Mouse (Mus musculus): Measurements from ENCODE around the gene Macrod2. TPM values are rescaled to one million over a fixed set of nuclear protein-coding genes. Genes with fewer than 3 reads are reported as not detected.

Macrod2 gene
- polyA plus RNA-seq, 2 experiments, result 2.1 to 7.7 TPM

DNA sequence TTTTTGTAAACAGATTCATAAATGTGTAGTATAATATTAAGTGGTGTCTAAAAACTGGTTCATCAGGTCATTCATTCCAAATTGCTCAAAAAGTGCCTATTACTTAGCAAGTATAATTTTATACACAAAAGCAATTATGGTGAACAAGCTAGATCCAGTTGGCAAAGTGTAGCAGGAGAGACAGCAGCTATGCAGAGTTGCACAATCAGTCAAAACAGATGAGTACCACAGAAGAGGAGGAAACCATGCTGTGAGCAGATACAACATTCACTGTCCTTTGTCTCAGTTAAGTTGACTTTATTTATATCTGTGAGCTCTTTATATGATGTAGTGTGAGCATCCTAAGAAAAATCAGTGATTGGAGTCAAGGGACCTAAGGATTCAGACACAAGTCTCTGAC, 2012.2 kb downstream of the Macrod2 start:
- Histone ChIP-seq H3K4me3 (ENCODE audit: insufficient read depth in 1 of 2, low read depth in 2 of 2, low read length in 2 of 2) (no peak overlapping the region), H3K4me1 (replicated peaks; ENCODE audit: control insufficient read depth in 2 of 2, insufficient read depth in 2 of 2, low read length in 1 of 2) (no peaks in the 10 kb centered on the region), H3K9ac (replicated peaks) (no peak overlapping the region), H3K9me3 (ENCODE audit: control insufficient read depth, low read length) (no peaks in the 10 kb centered on the region), H3K27ac (no peak overlapping the region), H3K27me3 (ENCODE audit: control insufficient read depth, insufficient read depth, low read length) (no peaks in the 10 kb centered on the region), H3K36me3 (replicated peaks; ENCODE audit: control insufficient read depth, insufficient read depth, low read depth) (no peaks in the 10 kb centered on the region), H3K4me2 (ENCODE audit: low read depth) (no peak overlapping the region)
- TF ChIP-seq CTCF (IDR thresholded peaks at IDR 0.05; ENCODE audit: low read depth) (no peak), EP300 (IDR thresholded peaks at IDR 0.05; ENCODE audit: low read depth) (no peak)
- ATAC-seq (ENCODE audit: insufficient read depth) (no peak), DNase-seq (ENCODE audit: low read depth in 3 of 3, low spot score in 3 of 3) (no peak)

DNA sequence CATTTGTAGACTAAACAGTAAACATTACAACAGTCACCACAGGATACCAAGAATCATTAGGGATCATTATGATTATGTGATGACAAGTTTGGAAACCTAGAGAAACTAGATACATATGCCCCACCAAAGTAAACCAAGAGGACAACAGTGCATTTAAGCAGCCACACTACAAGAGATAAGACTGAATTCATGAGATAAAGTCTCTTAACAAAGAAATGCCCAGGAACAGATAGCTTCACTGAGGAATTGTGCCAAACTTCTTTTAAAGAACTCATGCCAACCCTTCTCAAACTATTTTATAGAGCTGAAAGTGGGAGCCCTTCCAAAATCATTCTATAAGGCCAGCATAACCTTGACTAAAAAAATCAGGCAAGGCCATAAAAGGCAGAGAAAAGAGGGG, 2015.0 kb downstream of the Macrod2 start:
- H3K4me3 ChIP-seq (ENCODE audit: insufficient read depth in 1 of 2, low read depth in 2 of 2, low read length in 2 of 2), result no peak overlapping the region
- TF ChIP-seq EP300 (IDR thresholded peaks at IDR 0.05; ENCODE audit: low read depth), result no peak
- no peak for TF ChIP-seq CTCF (IDR thresholded peaks at IDR 0.05; ENCODE audit: low read depth)
- no peak for ATAC-seq (ENCODE audit: insufficient read depth)

DNA sequence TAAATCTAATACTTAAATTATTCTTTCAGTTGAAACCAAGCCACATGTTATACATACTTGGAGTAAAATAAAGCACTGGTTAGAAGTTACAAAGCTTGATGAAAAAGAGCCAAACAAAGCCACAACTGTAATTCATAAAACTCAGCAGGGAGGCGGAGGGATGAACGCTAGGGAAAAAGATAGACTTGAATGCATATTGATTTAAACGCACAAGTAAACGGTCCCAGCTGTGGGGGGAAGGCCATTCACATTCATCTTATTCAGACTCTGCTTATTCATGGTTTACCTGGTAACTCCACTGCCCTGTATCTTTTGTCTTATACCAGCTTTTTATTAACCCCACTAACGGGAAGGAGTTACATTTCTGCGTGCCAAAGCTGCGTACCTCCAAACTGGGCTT, 2038.0 kb downstream of the Macrod2 start:
- no peaks in the 10 kb centered on the region for H3K36me3 ChIP-seq (replicated peaks; ENCODE audit: control insufficient read depth, insufficient read depth, low read depth)
- DNase-seq (ENCODE audit: low read depth in 3 of 3, low spot score in 3 of 3) (no peak), ATAC-seq (ENCODE audit: insufficient read depth) (no peak)
- H3K4me3 ChIP-seq (ENCODE audit: insufficient read depth in 1 of 2, low read depth in 2 of 2, low read length in 2 of 2), result no peak overlapping the region
- H3K4me1 ChIP-seq (replicated peaks; ENCODE audit: control insufficient read depth in 2 of 2, insufficient read depth in 2 of 2, low read length in 1 of 2), result no peaks in the 10 kb centered on the region
- H3K9me3 ChIP-seq (ENCODE audit: control insufficient read depth, low read length), result no peaks in the 10 kb centered on the region
- no peaks in the 10 kb centered on the region for H3K27me3 ChIP-seq (ENCODE audit: control insufficient read depth, insufficient read depth, low read length)
- no peak overlapping the region for H3K4me2 ChIP-seq (ENCODE audit: low read depth)
- no peak for TF ChIP-seq CTCF (IDR thresholded peaks at IDR 0.05; ENCODE audit: low read depth)
- no peak for TF ChIP-seq EP300 (IDR thresholded peaks at IDR 0.05; ENCODE audit: low read depth)
- H3K27ac ChIP-seq, result no peak overlapping the region
- WGBS (ENCODE audit: insufficient replicate concordance), result 71% methylated on average over 7 of the region's 7 CpGs
- no peak overlapping the region for H3K9ac ChIP-seq (replicated peaks)

More for the DNA sequence above, 2015.0 kb downstream of the Macrod2 start:
- no peak for DNase-seq (ENCODE audit: low read depth in 3 of 3, low spot score in 3 of 3)
- H3K9ac ChIP-seq (replicated peaks), result no peak overlapping the region
- H3K4me1 ChIP-seq (replicated peaks; ENCODE audit: control insufficient read depth in 2 of 2, insufficient read depth in 2 of 2, low read length in 1 of 2), result no peaks in the 10 kb centered on the region
- no peaks in the 10 kb centered on the region for H3K27me3 ChIP-seq (ENCODE audit: control insufficient read depth, insufficient read depth, low read length)
- H3K4me2 ChIP-seq (ENCODE audit: low read depth), result no peak overlapping the region
- H3K27ac ChIP-seq, result no peak overlapping the region
- H3K36me3 ChIP-seq (replicated peaks; ENCODE audit: control insufficient read depth, insufficient read depth, low read depth), result no peaks in the 10 kb centered on the region
- H3K9me3 ChIP-seq (ENCODE audit: control insufficient read depth, low read length), result no peaks in the 10 kb centered on the region

DNA sequence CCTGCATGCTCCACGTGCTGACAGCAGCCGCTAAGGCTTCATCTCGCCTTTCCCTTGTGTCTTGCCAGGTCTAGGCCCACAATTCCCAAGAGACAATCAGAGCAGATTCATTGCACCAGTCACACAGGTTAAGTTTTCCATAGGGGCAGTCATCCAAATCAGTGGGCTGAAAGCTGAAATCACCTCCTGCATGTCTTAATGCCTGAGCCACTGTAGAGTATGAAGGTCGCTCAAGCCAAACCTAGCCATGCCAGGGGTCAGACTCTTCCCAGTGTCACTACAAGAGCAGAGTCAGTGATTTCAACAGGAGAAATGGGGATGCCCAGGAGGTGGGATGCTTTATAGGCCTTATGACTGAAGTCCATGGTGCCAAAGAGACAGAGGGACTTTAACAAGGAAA, 2039.6 kb downstream of the Macrod2 start:
- 68% methylated on average over 4 of the region's 4 CpGs for WGBS (ENCODE audit: insufficient replicate concordance)
- H3K9me3 ChIP-seq (ENCODE audit: control insufficient read depth, low read length), result no peaks in the 10 kb centered on the region
- H3K36me3 ChIP-seq (replicated peaks; ENCODE audit: control insufficient read depth, insufficient read depth, low read depth), result no peaks in the 10 kb centered on the region
- no peak overlapping the region for H3K27ac ChIP-seq
- ATAC-seq (ENCODE audit: insufficient read depth), result no peak
- H3K27me3 ChIP-seq (ENCODE audit: control insufficient read depth, insufficient read depth, low read length), result no peaks in the 10 kb centered on the region
- H3K4me1 ChIP-seq (replicated peaks; ENCODE audit: control insufficient read depth in 2 of 2, insufficient read depth in 2 of 2, low read length in 1 of 2), result no peaks in the 10 kb centered on the region
- no peak for DNase-seq (ENCODE audit: low read depth in 3 of 3, low spot score in 3 of 3)
- no peak for TF ChIP-seq EP300 (IDR thresholded peaks at IDR 0.05; ENCODE audit: low read depth)
- no peak for TF ChIP-seq CTCF (IDR thresholded peaks at IDR 0.05; ENCODE audit: low read depth)
- H3K9ac ChIP-seq (replicated peaks), result no peak overlapping the region
- H3K4me2 ChIP-seq (ENCODE audit: low read depth), result no peak overlapping the region
- H3K4me3 ChIP-seq (ENCODE audit: insufficient read depth in 1 of 2, low read depth in 2 of 2, low read length in 2 of 2), result no peak overlapping the region

DNA sequence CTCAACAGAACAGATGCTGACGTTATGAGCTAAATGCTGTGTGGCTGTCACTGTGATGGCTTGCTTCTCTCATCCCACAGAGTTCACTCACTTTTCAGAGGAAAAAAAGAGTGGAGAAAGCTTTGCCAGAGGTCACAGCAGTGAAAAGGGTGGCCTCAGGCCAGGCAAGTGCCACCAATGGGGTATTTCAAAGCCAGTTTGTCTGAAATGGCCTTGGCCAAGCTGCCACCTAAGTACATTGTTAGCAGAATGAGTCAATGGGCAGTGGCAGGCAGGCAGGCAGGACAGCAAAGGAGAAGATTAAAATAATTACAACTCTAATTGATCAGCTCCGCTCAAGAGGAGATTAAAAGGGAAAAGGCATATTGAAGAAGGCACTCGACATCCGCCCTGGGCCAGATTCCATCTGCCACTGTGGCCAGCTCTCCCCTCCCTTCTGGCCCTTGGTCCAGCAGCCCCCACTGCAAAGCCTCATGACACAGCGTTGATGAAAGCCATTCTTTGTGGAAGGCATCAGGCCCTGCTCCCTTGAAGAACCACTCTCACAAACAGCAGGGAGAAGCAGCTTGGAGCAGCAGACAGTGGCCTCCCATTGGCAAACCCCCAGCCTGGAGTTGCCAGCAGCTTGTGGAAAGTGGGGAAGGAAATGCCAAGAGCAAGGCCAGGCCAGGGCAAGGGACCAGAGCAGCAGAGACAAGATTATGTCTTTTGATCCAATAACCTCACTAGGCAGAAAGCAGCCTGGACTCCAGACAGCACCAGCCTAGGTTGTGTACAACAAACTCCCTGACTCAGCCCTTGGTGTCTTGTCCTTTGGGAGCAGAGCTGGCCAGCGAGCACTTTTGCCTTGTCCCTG, 2042.7 kb downstream of the Macrod2 start:
- Histone ChIP-seq H3K27me3 (ENCODE audit: control insufficient read depth, insufficient read depth, low read length) (no peaks in the 10 kb centered on the region), H3K4me2 (ENCODE audit: low read depth) (no peak overlapping the region), H3K36me3 (replicated peaks; ENCODE audit: control insufficient read depth, insufficient read depth, low read depth) (no peaks in the 10 kb centered on the region), H3K27ac (no peak overlapping the region), H3K4me1 (replicated peaks; ENCODE audit: control insufficient read depth in 2 of 2, insufficient read depth in 2 of 2, low read length in 1 of 2) (no peaks in the 10 kb centered on the region), H3K9me3 (ENCODE audit: control insufficient read depth, low read length) (no peaks in the 10 kb centered on the region), H3K4me3 (ENCODE audit: insufficient read depth in 1 of 2, low read depth in 2 of 2, low read length in 2 of 2) (no peak overlapping the region), H3K9ac (replicated peaks) (no peak overlapping the region)
- TF ChIP-seq CTCF (IDR thresholded peaks at IDR 0.05; ENCODE audit: low read depth), result no peak
- no peak for TF ChIP-seq EP300 (IDR thresholded peaks at IDR 0.05; ENCODE audit: low read depth)
- ATAC-seq (ENCODE audit: insufficient read depth) (no peak), DNase-seq (ENCODE audit: low read depth in 3 of 3, low spot score in 3 of 3) (no peak)
- 53% methylated on average over 6 of the region's 6 CpGs for WGBS (ENCODE audit: insufficient replicate concordance)

Other genes with a start within 250 kb of the Macrod2 start
- gene Gm17374, start 243.3 kb upstream of the Macrod2 start, polyA plus RNA-seq (2012; rRNA removed), result not detected in 2 replicates
- gene Gm17374, start 243.3 kb upstream of the Macrod2 start, polyA plus RNA-seq (2014; fragmentation: Nextera tagmentation; extraction: Ambion mirVana), result not detected in 2 replicates
- gene Esf1, start 224.7 kb upstream of the Macrod2 start, polyA plus RNA-seq (2012; rRNA removed), result 2.6 and 5.8 TPM in 2 replicates
- 8.0 and 8.9 TPM in 2 replicates for gene Esf1, start 224.7 kb upstream of the Macrod2 start, polyA plus RNA-seq (2014; fragmentation: Nextera tagmentation; extraction: Ambion mirVana)
- gene Ndufaf5, start 224.7 kb upstream of the Macrod2 start, polyA plus RNA-seq (2012; rRNA removed), result 3.0 and 4.4 TPM in 2 replicates
- gene Ndufaf5, start 224.7 kb upstream of the Macrod2 start, polyA plus RNA-seq (2014; fragmentation: Nextera tagmentation; extraction: Ambion mirVana), result 7.7 and 8.3 TPM in 2 replicates
- not detected in 2 replicates for gene Sel1l2, start 5.6 kb upstream of the Macrod2 start, polyA plus RNA-seq (2012; rRNA removed)
- gene Sel1l2, start 5.6 kb upstream of the Macrod2 start, polyA plus RNA-seq (2014; fragmentation: Nextera tagmentation; extraction: Ambion mirVana), result not detected in 2 replicates